Mouse (Mus musculus) B cell, adult 62 days (primary cell): ENCODE measurements around the gene Cdk4. TPM values are rescaled to one million over a fixed set of nuclear protein-coding genes. Genes with fewer than 3 reads are reported as not detected.

Experiments
- total RNA-seq: library from RNA; stranded (reverse); gene quantifications from 4 replicates; pipeline ENCODE4 v1.2.4, GENCODE M21; 2023

The Cdk4 gene
- 127 to 135 TPM (median 129 TPM) in 4 replicates for total RNA-seq

DNA sequence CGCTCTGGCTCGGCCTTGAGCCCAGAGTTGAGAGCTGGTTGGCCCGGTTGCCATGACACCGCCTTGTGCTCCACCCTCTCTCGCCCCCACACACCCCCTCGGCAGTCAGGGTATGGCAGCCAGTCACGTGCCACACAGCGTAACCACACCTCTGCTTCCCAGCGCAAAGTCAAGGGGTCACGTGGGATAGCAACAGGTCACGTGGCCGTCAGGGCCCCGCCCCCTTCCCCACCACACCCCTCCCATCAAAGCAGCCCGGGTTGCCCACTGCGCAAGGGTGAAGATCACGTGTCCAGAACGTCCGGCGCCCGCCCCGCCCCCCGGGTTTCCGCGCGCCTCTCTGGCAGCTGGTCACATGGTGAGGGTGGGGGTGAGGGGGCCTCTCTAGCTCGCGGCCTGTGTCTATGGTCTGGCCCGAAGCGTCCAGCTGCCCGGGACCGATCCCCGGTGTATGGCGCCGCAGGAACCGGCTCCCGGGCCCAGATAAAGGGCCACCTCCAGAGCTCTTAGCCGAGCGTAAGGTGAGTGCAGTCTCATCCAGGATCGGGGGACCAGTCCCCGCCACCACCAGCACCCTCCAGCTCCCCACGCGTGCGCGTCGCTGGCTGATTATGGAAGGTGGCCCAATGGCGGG is at the start of gene Cdk4:
Gene Cdk4 (plus strand): TSS at position 296 of the 634 bp plus-strand sequence.

DNA sequence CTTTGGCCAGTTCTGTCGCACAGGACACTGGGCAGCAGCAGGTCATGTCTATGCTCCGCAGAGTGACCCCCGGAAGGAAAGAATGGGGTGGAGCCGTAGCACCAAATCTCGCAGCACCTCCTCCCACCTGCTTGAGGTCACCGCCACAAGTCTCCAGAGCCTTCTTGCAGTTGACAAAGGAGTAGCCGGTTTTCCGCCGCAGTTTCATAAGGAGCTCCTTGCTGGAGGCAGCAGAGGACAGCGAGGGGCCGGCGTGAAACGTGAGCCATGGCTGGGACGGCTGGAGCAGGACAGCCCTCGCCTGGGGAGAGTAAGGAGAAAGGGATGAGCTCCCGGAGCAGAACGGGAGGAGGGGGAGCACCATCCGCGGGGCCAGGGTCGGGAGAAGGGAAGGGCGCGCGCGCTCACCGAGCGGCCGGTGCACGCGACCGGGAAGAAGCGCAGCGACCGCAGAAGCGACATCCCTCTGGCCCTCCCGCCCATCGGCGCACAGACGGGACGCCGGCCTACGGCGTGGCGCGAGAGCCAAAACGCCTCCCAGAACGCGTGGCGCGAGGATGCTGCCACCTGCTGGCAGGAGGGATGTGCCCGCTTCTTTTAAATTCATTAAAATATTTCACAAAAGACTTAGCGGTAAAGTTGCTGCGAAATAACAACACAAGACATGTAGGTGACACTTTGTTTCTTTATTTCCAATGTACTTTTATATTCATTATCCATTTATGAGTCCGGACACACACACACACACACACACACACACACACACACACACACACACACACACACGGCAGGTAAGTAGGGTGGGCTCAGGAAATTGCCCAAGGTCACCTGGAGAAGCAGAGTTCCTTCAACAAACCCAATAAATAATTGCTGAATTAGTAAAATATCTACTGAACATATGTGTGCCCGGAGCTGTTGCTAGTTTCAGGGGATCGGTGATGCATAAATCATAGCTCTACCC is 32.7 kb upstream of the Cdk4 start, which contains the start of gene Tsfm:
Gene Tsfm (minus strand): TSS at position 505 of the 961 bp plus-strand sequence.

DNA sequence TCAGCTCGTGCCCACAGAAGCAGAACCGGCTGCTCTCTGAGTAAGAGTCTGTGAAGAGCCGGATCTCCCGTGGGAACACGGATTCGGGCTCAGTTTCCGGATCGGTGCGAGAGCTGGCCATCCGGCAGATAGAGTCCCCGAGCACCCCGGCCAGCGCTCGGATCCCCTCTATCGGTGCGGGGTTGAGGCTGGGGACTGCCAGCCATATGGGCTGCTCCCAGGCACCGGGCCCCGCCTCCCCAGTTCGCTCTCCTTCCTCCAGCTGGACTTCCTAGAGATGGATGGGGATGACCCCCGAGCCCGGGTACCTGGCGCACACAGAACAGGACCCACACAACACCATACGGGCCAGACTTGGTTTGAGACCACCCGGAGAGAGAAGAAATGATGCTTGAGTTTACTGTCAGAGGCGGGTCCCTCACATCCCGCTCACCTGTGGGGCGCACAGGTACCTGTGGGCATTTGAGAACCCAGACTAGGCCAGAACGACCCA is 22.0 kb upstream of the Cdk4 start, which contains the start of the genes Mettl1 and Eef1akmt3:
Gene Mettl1 (plus strand): TSS at position 141 of the 493 bp plus-strand sequence.
Gene Eef1akmt3 (minus strand): TSS at position 240 of the 493 bp plus-strand sequence.

DNA sequence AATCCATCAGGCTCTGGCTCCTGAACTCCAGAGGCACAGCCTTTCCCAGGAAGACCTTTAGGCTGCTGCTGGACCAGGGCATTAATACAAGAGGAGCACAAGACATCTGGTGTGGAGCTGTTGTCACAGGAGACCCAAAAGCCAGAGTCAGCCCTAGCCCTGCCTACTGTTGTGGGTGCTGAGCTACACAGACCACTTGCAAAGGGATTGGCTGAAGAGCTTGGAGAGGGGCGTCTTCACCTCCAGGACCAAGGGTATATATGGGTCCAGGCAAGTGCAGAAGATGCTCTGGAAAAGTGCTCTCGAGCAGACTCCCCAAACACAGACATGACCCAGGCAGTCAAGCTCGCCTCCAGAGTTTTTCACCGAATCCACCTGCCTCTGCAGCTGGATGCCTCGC is 15.4 kb upstream of the Cdk4 start, which contains the start of gene Cyp27b1:
Gene Cyp27b1 (plus strand): TSS at position 297 of the 400 bp plus-strand sequence.

DNA sequence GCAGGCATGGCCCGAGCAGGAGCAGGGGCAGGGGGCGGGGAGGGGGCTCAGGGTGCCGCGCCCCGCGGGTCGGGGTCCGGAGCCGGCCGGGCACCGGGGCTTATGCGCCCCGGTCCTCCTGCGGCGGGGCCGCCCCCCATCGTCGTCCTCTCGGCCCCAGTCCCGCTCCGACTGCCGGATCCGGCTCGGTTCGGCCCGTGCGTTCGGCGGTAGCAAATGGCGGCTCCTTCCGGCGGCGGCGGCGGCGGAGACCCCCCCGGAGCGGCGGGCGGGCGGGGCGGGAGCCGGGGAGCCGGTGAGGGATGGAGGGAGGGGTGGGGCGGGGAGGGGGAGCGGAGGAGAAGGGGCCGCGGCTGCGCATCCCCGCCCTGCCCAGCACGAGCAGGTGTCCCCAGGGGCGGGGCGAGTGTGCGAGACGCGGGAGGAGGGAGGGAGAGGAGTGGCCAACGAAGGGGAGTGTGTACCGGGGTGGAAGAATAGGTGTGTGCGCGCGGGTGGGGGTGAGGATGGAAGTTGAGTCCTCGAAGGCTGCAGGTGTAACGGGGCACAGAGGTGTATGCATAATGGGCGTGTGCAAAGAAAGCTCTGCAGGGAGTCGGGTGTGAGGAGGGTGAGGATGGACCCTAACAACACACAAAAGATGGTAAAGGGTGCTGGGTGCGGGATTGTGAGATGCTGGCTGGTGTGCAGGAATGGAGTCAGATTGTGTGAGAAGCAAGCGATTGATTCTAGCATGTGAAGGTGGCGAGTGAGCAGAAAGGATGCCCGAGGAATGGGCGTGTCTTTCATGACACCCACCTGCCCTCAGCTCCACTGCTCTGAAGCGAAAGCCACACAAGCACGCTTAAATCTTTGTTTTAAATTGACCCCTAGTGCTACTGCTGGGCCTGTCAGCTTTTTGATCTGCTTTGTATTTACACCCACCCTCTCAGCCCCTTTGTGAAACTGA is 3.1 kb upstream of the Cdk4 start, which contains the start of gene March9:
Gene March9 (minus strand): TSS at position 217 of the 949 bp plus-strand sequence.

DNA sequence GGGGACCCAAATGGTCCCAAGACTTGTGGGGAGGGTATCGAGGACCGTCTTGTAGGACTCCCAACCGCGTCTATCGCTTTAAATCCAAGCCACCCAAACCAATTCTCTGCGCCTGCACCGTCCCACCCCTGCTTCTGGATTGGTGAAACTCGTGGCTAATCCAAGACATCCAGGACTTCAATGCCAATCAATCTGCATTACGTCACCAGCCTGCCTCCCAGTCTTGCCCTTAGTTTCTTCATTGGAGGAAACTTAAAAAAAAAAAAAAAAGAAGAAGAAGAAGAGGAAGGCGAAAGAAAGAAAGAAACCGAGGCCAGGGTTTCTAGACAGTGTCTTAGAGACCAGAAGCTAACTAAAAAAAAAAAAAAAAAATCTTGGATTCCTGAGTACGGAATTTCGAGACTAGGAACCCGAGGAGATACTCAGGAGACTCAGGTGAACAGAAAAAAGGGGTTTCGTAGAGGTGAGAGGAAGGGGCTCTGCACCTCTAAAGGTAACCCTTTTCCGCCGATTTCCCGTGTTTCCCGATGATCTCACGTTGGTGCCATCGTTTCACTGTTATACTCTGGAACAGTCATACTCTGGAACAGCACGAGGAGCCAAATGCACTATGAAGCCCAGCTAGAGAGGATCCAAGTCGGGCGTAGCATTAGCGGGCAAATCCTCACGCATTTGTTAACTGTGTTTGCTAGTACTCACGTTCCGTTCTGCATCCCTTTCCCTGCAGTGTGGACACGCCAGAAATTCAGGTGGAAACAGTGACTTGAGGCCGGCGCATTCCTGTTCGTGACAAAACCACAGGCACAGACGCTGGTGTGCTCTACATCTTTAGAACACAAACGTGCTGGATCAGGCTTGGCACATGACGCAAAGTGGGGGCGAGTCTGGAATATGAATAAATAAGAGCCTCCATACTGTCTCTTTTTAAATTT is 7.1 kb downstream of the Cdk4 start, which contains the start of gene Tspan31:
Gene Tspan31 (minus strand): TSS at position 75 of the 932 bp plus-strand sequence.

DNA sequence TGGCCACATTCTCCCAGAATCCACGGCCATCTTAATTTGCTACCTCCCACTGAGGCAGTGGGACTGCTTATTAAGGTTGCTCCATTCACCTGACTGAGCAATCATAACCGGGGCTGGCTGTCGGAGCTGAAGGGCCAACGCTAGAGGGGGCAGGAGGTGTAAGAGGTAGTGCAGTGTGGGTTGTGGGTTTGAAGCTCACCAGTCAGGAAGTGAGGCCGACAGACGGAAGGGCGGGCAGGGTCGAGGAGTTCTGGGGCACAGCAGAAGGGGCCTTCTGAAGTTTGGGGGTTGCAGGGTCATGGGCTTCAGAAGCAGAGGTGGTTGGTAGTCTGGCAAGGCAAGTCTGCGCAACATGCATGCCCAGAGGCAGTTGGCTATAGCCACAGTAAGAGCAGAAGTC is 11.7 kb downstream of the Cdk4 start, which contains the start of gene Agap2:
Gene Agap2 (plus strand): TSS at position 205 of the 400 bp plus-strand sequence.

Other genes with a start within 250 kb of the Cdk4 start
- gene Atp23, start 162.2 kb upstream of the Cdk4 start, total RNA-seq, result 6.1 to 7.8 TPM (median 7.4 TPM) in 4 replicates
- 45.1 to 53.9 TPM (median 51.9 TPM) in 4 replicates for gene Ctdsp2, start 84.8 kb upstream of the Cdk4 start, total RNA-seq
- gene Avil, start 62.8 kb upstream of the Cdk4 start, total RNA-seq, result 0.18 to 1.0 TPM (median 0.74 TPM) in 4 replicates
- gene Tsfm, start 32.7 kb upstream of the Cdk4 start, total RNA-seq, result 20.5 to 21.8 TPM (median 21.3 TPM) in 4 replicates
- gene Mettl1, start 22.1 kb upstream of the Cdk4 start, total RNA-seq, result 16.3 to 24.7 TPM (median 19.8 TPM) in 4 replicates
- gene Eef1akmt3, start 22.0 kb upstream of the Cdk4 start, total RNA-seq, result 0.25 TPM in 1 of 4 replicates, not detected in the others
- gene Cyp27b1, start 15.3 kb upstream of the Cdk4 start, total RNA-seq, result 1.2 to 2.1 TPM in 2 of 4 replicates, not detected in the others
- gene March9, start 3.4 kb upstream of the Cdk4 start, total RNA-seq, result 2.8 to 3.4 TPM (median 3.3 TPM) in 4 replicates
- 20.0 to 26.6 TPM (median 22.0 TPM) in 4 replicates for gene Tspan31, start 6.7 kb downstream of the Cdk4 start, total RNA-seq
- gene Agap2, start 11.8 kb downstream of the Cdk4 start, total RNA-seq, result 97.5 to 109 TPM (median 105 TPM) in 4 replicates
- gene Os9, start 57.6 kb downstream of the Cdk4 start, total RNA-seq, result 80.1 to 89.5 TPM (median 81.2 TPM) in 4 replicates
- gene B4galnt1, start 101.7 kb downstream of the Cdk4 start, total RNA-seq, result 467 to 503 TPM (median 480 TPM) in 4 replicates
- not detected in 4 replicates for gene Slc26a10, start 117.1 kb downstream of the Cdk4 start, total RNA-seq
- 0.33 TPM in 1 of 4 replicates, not detected in the others for gene Arhgef25, start 126.5 kb downstream of the Cdk4 start, total RNA-seq
- gene Dtx3, start 132.2 kb downstream of the Cdk4 start, total RNA-seq, result 63.9 to 74.8 TPM (median 72.1 TPM) in 4 replicates
- gene Pip4k2c, start 148.1 kb downstream of the Cdk4 start, total RNA-seq, result 61.9 to 65.3 TPM (median 63.0 TPM) in 4 replicates
- 0.33 to 0.85 TPM (median 0.48 TPM) in 4 replicates for gene Kif5a, start 199.8 kb downstream of the Cdk4 start, total RNA-seq
- gene Dctn2, start 202.8 kb downstream of the Cdk4 start, total RNA-seq, result 109 to 116 TPM (median 114 TPM) in 4 replicates
- gene Mbd6, start 225.5 kb downstream of the Cdk4 start, total RNA-seq, result 99.9 to 129 TPM (median 111 TPM) in 4 replicates
- 53.5 to 66.7 TPM (median 58.0 TPM) in 4 replicates for gene Mars, start 248.3 kb downstream of the Cdk4 start, total RNA-seq